Mouse (Mus musculus) activated CD4-positive, CD25-positive, alpha-beta regulatory T cell, adult 9 weeks (primary cell): Measurements from ENCODE around the gene Rnf115. TPM values are rescaled to one million over a fixed set of nuclear protein-coding genes. Genes with fewer than 3 reads are reported as not detected.

Source experiments
- polyA plus RNA-seq: library from polyadenylated mRNA; unstranded; fragments of 100-300 nt; shearing (Covaris generic); gene quantifications from one replicate; pipeline ENCODE4 v1.2.1, GENCODE M21; 2017

Rnf115 gene
- 52.1 TPM for polyA plus RNA-seq

GRCm38 (mm10) chr3:96727343-96727827, at the start of gene Rnf115, which contains the start of gene Polr3c:
Gene Rnf115, plus strand, starts transcription at chr3:96727664.
Gene Polr3c, minus strand, starts transcription at chr3:96727628.

GRCm38 (mm10) chr3:96696198-96696765, 31.2 kb upstream of the Rnf115 start, which contains the start of gene Pias3:
Gene Pias3, plus strand, starts transcription at chr3:96696384.

GRCm38 (mm10) chr3:96707903-96708683, 19.4 kb upstream of the Rnf115 start, which contains the start of gene Nudt17:
Gene Nudt17, minus strand, starts transcription at chr3:96708562.

GRCm38 (mm10) chr3:96828984-96829383, 101.5 kb downstream of the Rnf115 start, which contains the start of the genes Pdzk1 and Cd160:
Gene Pdzk1, plus strand, starts transcription at chr3:96829284.
Gene Cd160, minus strand, starts transcription at chr3:96829351.

Other genes with a start within 250 kb of the Rnf115 start
- gene Hfe2, start 202.5 kb upstream of the Rnf115 start, polyA plus RNA-seq, result not detected
- 950 TPM for gene Txnip, start 169.7 kb upstream of the Rnf115 start, polyA plus RNA-seq
- gene Gm16253, start 150.7 kb upstream of the Rnf115 start, polyA plus RNA-seq, result 1.3 TPM
- gene Polr3gl, start 133.5 kb upstream of the Rnf115 start, polyA plus RNA-seq, result 22.8 TPM
- gene Ankrd34a, start 131.0 kb upstream of the Rnf115 start, polyA plus RNA-seq, result 0.17 TPM
- gene Lix1l, start 126.5 kb upstream of the Rnf115 start, polyA plus RNA-seq, result 0.26 TPM
- gene Rbm8a, start 97.7 kb upstream of the Rnf115 start, polyA plus RNA-seq, result 270 TPM
- 67.2 TPM for gene Pex11b, start 92.3 kb upstream of the Rnf115 start, polyA plus RNA-seq
- gene Gm42957, start 92.2 kb upstream of the Rnf115 start, polyA plus RNA-seq, result not detected
- gene Itga10, start 82.1 kb upstream of the Rnf115 start, polyA plus RNA-seq, result 0.28 TPM
- 0.09 TPM for gene Ankrd35, start 57.5 kb upstream of the Rnf115 start, polyA plus RNA-seq
- gene Pias3, start 31.3 kb upstream of the Rnf115 start, polyA plus RNA-seq, result 22.6 TPM
- 0.64 TPM for gene Nudt17, start 19.1 kb upstream of the Rnf115 start, polyA plus RNA-seq
- gene Polr3c, start within 50 bp of the Rnf115 start, polyA plus RNA-seq, result 75.2 TPM
- gene Pdzk1, start 101.6 kb downstream of the Rnf115 start, polyA plus RNA-seq, result 0.24 TPM
- gene Cd160, start 101.7 kb downstream of the Rnf115 start, polyA plus RNA-seq, result 23.3 TPM
- gene Gja5, start 177.0 kb downstream of the Rnf115 start, polyA plus RNA-seq, result 0.20 TPM
- 33.4 TPM for gene Gpr89, start 177.7 kb downstream of the Rnf115 start, polyA plus RNA-seq
- gene Gja8, start 198.4 kb downstream of the Rnf115 start, polyA plus RNA-seq, result not detected